Mouse (Mus musculus): ENCODE data around the gene P3h3.

GRCm38 (mm10) chr6:124814858-124815774, 42.4 kb downstream of the P3h3 start:
- no peak for TF ChIP-seq CTCF (IDR thresholded peaks at IDR 0.05; ENCODE audit: borderline replicate concordance, extremely low read depth, insufficient read depth, insufficient read length)
- no peak for TF ChIP-seq POLR2A (IDR thresholded peaks at IDR 0.05; ENCODE audit: borderline replicate concordance, extremely low read depth, insufficient read depth, insufficient read length, poor library complexity, severe bottlenecking)

Measured in brain, embryonic 14.5 days (tissue).